Mouse (Mus musculus): Measurements from ENCODE around the gene Tkfc. TPM values are rescaled to one million over a fixed set of nuclear protein-coding genes. Genes with fewer than 3 reads are reported as not detected.

The Tkfc gene
- polyA plus RNA-seq (2015; fragmentation: Nextera tagmentation; extraction: Ambion mirVana), result 10.2 and 10.6 TPM in 2 replicates

DNA sequence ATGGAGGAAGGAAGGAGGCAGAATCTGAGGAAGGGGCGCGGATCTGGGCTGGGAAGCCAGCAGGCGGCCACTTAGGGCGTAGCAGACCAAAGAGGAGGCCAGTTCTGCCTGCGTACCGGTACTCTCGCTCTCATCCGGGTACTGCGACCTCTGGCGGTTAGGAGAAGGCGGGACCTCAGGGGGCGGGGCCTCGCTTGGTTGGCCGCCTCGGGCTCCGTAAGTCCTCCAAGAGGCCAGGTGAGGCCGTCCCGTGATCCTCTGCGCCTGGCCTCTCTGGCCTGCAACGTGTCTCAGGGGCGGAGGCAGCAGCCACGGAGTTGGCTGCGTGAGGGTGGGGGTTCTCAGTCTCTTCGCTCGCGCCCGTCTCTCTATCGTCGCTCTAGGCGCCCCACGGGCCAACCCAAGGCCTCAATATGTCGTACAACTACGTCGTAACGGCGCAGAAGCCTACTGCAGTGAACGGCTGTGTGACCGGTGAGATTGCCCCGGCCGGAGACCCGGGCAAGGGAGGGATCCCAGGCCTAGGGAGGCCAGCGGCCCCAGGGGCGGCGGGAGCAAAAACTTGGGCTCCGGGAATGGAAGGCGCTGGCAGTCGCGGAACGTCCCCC is at the start of gene Tkfc, which contains the start of gene Ddb1:
Tkfc (minus strand) TSS at position 362 of the 608 bp plus-strand sequence.
Ddb1 (plus strand) TSS at position 35 of the 608 bp plus-strand sequence.

DNA sequence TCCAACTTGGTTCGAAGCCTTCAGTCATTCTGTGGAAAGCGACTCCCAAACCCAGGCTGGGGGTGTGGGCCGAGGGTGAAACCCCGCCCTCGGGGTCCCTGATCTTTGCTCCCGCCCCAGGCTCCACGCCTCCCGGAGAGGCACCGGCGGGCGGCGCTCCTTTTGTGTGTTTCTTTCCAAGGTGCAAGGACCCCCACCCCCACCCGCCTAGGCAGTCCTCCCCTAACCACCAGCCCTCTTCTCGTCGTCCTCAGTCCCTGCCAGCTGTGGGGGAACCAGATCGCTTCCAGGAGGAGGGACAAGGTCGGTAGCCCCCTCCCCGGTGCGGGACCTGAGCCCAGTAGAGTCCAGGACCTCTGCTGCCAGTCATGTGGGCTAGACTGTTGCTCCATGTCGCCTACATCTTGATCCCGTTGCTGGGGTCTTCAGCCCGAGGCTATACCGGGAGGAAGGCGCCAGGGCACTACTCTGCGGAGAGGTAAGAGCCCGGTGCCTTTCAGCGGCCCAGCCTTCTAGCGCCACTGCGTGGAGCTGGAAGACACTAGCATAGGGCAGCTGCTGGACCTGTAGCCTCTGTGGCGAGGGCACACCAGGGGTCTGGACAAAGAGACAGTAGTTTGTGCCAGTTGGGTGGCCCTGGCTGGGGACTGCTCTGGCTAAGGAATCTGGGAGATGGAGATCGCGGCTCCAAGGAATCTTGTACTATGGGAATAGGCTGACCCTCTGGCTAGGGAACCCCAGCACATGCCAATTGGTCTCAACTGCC is 28.8 kb upstream of the Tkfc start, which contains the start of gene Vwce:
Vwce (plus strand) TSS at position 108 of the 766 bp plus-strand sequence.

DNA sequence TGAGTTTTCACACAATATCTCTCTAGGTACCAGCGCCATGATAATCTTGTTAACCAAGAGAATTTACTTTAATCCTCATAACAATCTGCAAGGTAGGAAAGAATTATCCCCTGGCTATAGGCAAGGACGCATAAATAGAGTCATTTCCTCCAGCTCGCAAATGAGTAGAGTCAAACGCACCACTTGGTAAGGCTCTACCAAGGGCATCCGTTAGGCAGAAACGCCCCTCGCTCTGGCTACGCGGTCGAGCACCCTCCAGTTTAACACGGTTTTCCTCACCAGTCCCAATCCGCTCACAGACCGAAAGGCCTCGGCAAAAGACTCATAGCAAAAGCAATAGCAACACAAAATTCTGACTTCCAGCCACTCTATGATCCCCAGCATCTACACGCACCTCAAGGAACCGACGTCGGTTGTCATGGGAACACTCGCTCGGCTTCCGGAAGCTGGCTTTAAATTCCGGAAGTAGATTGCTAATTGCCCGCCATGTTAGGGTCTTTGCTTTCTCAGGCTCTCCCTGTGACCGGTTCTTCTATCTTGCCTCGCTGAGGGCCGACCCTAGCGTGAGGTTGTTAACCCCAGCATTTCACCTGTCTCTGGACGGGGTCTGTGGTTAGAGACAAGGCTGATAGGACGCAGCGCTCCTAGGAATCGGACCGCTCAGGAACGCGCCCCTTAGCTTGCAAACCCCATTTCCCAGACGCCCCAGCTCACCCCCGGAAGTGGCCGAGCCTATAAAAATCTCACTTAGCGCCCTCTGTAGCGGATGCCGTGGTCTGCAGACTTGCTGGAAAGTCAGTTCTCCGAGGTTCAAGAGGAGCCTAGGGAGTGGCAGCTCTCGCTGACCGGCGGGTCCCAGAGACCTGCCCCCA is 28.5 kb downstream of the Tkfc start, which contains the start of the genes Cyb561a3 and Tmem138:
Cyb561a3 (plus strand) TSS at position 483 of the 872 bp plus-strand sequence.
Tmem138 (minus strand) TSS at position 673 of the 872 bp plus-strand sequence.

DNA sequence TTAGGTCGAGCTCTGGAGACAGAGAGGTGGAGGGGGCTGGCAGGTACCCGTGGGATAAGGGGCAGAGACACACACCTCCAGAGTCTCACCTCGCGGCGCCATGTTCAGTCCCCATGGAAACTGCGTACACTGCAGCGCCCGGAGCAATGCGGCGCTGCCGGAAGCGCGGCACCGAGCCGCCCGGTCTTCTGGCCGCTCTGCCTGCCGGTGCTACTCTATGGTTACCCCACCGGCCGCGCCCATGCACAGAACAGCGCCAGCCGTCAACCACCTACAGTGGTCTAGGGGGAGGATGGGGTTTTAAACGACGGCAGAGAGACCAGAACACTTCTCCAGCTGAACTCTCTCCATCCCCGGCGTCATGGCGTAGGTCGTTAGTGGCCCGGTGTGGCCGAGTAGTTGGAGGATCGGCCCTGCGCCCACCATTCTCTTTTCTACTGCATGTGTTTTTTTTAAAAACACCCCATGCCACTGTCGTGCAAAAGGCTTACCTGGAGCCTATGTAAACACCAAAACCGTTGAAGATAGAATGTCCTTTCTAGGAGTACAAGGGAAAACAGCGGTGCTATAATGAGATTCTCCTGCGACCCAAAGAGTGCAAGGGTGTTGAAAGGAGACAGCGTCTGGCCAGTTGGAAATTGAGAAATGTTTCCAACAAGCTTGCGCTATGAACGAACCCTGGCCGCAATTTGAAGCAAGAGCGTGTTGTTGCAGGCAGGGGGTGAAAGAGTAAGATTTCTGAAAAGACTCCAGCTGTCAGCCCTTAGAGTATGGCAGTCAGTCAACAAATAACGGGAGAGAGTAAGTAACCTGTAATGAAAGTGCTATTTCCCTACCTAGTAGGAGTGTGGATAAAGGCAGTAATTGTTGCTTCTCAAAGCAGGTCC is 49.6 kb downstream of the Tkfc start, which contains the start of gene Tmem216:
Tmem216 (minus strand) TSS at position 615 of the 887 bp plus-strand sequence.

Other genes starting within 250 kb of the Tkfc start
- 0.04 and 0.40 TPM in 2 replicates for gene Syt7, start 216.6 kb downstream of the Tkfc start, polyA plus RNA-seq (2015; fragmentation: Nextera tagmentation; extraction: Ambion mirVana)
- gene Lrrc10b, start 148.2 kb downstream of the Tkfc start, polyA plus RNA-seq (2015; fragmentation: Nextera tagmentation; extraction: Ambion mirVana), result 2.6 and 3.9 TPM in 2 replicates
- gene Ppp1r32, start 122.7 kb downstream of the Tkfc start, polyA plus RNA-seq (2015; fragmentation: Nextera tagmentation; extraction: Ambion mirVana), result not detected in 2 replicates
- gene Cpsf7, start 80.4 kb downstream of the Tkfc start, polyA plus RNA-seq (2015; fragmentation: Nextera tagmentation; extraction: Ambion mirVana), result 18.9 and 21.4 TPM in 2 replicates
- gene Sdhaf2, start 79.5 kb downstream of the Tkfc start, polyA plus RNA-seq (2015; fragmentation: Nextera tagmentation; extraction: Ambion mirVana), result 37.6 and 40.0 TPM in 2 replicates
- 17.5 and 17.8 TPM in 2 replicates for gene Tmem216, start 49.4 kb downstream of the Tkfc start, polyA plus RNA-seq (2015; fragmentation: Nextera tagmentation; extraction: Ambion mirVana)
- gene Cyb561a3, start 28.5 kb downstream of the Tkfc start, polyA plus RNA-seq (2015; fragmentation: Nextera tagmentation; extraction: Ambion mirVana), result 20.5 and 21.2 TPM in 2 replicates
- gene Tmem138, start 28.3 kb downstream of the Tkfc start, polyA plus RNA-seq (2015; fragmentation: Nextera tagmentation; extraction: Ambion mirVana), result 16.0 and 16.8 TPM in 2 replicates
- 193 and 203 TPM in 2 replicates for gene Ddb1, start 327 bp downstream of the Tkfc start, polyA plus RNA-seq (2015; fragmentation: Nextera tagmentation; extraction: Ambion mirVana)
- gene Vwce, start 28.6 kb upstream of the Tkfc start, polyA plus RNA-seq (2015; fragmentation: Nextera tagmentation; extraction: Ambion mirVana), result 0.47 and 0.58 TPM in 2 replicates
- 2.0 and 2.3 TPM in 2 replicates for gene Pga5, start 72.4 kb upstream of the Tkfc start, polyA plus RNA-seq (2015; fragmentation: Nextera tagmentation; extraction: Ambion mirVana)
- gene Vps37c, start 83.1 kb upstream of the Tkfc start, polyA plus RNA-seq (2015; fragmentation: Nextera tagmentation; extraction: Ambion mirVana), result 20.9 and 21.5 TPM in 2 replicates
- not detected in 2 replicates for gene Cd5, start 133.3 kb upstream of the Tkfc start, polyA plus RNA-seq (2015; fragmentation: Nextera tagmentation; extraction: Ambion mirVana)
- not detected in 2 replicates for gene Cd6, start 224.4 kb upstream of the Tkfc start, polyA plus RNA-seq (2015; fragmentation: Nextera tagmentation; extraction: Ambion mirVana)
- 0.96 and 3.0 TPM in 2 replicates for gene Slc15a3, start 234.1 kb upstream of the Tkfc start, polyA plus RNA-seq (2015; fragmentation: Nextera tagmentation; extraction: Ambion mirVana)